Mouse (Mus musculus): ENCODE results near the gene Olfr738.

Gene Olfr738

DNA sequence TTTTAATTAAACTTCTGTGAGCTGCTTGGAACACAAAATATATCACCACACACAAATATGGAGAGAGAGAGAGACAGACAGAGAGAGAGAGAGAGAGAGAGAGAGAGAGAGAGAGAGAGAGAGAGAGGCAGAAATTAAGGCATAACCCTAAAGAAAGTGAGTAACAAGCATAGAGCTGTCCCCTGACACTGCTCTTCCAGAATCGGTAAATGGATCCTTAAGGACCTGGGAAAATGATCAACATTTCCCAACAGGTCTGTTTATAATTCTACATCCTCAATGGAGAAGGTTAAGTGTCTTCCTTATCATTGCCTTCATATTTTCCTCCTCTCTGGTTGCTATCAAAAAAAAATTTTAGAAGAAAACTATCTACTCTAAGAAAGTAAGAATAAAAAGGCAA is at the start of gene Olfr738:
TSS of gene Olfr738 (plus strand) at position 301 of the 400 bp plus-strand sequence.
- no peak for DNase-seq (ENCODE audit: low spot score in 2 of 2)

DNA sequence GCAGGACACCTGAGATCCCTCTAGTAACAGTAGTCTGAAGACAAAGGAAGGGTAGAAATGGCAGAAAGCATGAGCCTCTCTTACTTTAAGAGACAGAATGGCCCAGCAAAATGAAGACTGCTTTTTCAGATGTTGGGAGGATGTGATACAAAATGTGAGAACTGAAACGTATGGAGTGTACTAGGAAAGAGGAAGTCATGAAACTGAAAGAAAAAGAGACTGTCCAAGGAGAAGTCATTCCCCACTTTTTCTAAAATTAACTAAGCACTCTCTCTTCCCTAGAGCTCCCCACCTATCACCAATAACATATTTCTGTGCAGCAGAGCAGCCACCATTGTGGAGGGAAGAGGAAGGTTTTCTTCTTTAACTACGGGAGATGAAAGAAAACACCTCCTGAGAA is 49.8 kb upstream of the Olfr738 start, which contains the start of gene Tlr11:
TSS of gene Tlr11 (plus strand) at position 322 of the 400 bp plus-strand sequence.
- DNase-seq (ENCODE audit: low spot score in 2 of 2) = no peak

DNA sequence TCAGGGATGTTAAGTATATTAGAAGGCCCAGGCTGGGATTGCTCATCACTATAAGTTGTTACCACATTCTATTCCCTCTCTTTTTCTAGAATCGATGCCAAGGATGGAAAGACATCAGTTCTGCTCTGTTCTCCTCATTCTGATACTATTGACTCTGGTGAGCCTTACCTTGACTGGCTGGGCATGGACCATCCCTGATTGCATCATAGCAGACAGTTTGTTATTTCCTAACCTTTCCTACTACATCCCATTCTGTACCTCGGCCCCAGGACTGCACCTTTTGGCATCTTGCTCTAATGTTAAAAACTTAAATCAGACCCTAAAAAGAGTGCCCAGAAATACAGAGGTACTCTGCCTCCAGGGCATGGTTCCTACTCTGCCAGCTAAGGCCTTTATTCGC is 46.9 kb upstream of the Olfr738 start:
- no peak for DNase-seq (ENCODE audit: low spot score in 2 of 2)

DNA sequence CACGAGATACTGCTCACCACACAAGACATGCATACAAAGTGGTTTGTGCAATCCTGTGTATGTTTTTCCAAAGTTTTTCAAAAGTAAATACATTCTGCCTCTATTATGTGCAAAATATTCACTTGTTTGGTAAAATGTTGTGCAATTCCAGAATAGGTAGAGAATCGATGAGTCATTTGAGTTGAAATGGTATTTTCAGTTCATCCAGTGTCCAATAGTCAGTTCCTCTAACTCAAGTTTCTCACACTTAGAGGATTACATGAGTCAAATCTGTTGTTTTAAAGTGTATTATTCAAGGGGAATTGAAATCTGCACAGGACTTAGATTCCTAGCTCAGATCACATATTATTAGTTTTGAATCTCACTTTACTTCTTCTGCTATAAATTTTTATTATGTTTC is 43.8 kb upstream of the Olfr738 start:
- no peak for DNase-seq (ENCODE audit: low spot score in 2 of 2)

DNA sequence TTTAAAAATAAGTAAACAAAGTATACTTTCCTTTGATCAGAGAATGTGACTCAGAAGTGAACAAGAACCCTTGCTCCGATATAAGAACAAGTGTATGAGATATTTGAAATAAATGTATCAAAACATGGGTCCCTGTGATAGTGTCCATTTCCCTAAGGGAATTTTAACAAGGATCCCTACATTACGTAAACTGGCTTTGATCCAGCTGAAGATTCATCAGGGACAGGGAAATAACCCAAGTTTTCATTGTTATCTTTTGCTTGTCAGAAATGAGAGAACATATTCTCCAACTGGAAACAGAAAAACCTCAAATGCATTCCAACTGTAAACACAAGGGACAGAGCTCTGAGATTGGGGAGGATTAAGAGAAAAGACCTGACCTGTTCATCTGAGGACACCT is 26.5 kb upstream of the Olfr738 start, which contains the start of gene Olfr736:
TSS of gene Olfr736 (plus strand) at position 301 of the 400 bp plus-strand sequence.
- no peak for DNase-seq (ENCODE audit: low spot score in 2 of 2)

DNA sequence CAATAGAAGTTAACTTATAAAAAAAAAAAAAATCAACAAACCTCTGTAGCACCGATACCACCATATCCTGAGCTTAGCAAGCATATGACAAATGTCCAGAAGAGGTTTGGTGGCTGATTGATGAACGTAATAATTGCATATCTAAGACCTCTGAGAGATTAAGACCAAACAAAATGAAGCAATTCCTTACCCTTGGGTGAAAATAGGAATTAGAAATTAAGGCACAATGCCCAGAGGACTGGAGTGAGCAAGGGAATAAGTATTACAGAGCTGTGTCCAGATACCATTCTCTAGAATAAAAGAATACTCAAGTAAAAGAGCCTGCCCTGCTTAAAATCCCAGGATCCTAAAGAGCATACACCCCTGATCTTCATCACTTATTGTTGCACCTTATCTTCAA is 11.0 kb downstream of the Olfr738 start, which contains the start of gene Olfr739:
TSS of gene Olfr739 (plus strand) at position 301 of the 400 bp plus-strand sequence.
- no peak for DNase-seq (ENCODE audit: low spot score in 2 of 2)

DNA sequence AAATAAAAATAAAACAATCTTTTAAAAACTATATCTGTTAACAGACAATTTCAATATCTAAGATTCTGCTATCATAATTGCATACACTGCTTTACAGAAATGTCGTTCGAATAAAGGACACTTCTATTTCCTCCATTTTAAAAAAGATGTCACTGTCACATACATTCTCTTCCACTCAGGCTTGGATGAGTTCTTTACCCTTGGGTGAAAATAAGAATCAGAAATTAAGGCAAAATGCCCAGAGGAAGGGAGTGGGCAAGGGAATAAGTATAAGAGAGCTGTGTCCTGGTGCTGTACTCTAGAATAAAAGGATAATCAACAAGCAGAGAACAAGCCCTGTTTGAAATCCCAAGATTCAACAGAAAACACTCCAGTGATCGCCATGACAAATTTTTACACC is 37.9 kb downstream of the Olfr738 start, which contains the start of gene Olfr740:
TSS of gene Olfr740 (plus strand) at position 301 of the 400 bp plus-strand sequence.
- DNase-seq (ENCODE audit: low spot score in 2 of 2) = no peak

Data from frontal cortex, postnatal 10 days (tissue).